Mouse (Mus musculus): ENCODE measurements around the gene Oas1a.
"Not testable (repeated sequence)": the region's sequence is repeated elsewhere in the genome, so short reads cannot be mapped to it uniquely, and the experiment has no call there.

Oas1a gene

DNA sequence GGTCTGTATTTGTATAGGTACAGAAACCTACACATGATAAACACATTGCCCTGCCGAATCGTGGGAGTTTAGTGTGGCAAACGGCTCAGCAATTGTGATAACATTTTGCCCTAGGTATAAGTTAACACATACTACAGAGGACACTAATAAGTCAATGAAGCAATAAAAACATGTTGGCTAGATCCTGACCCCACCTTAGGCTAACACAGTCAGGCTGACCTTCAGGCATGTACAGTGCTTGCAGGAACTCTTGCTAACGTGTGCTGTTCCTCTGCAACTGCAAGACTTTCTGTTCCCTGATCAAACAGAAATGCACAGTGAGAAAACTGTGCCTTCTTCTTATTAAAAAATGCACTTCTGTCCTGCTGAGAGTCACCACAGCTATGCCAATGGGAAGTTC is 16.6 kb upstream of the Oas1a start:
- no peaks in the 10 kb centered on the region; the same call in 1 of the 2 replicates for H3K9me3 ChIP-seq (ENCODE audit: low read length)
- TF ChIP-seq CTCF (conservative IDR thresholded peaks at IDR 0.05; ENCODE audit: low read length): no peak
- no peak for TF ChIP-seq NANOG (IDR thresholded peaks at IDR 0.05; ENCODE audit: borderline replicate concordance, low read length)
- no peak for TF ChIP-seq POU5F1 (IDR thresholded peaks at IDR 0.05; ENCODE audit: borderline replicate concordance, low read length)
- H3K4me1 ChIP-seq (replicated peaks; ENCODE audit: low read depth, low read length): no peaks in the 10 kb centered on the region
- no peak overlapping the region for H3K4me3 ChIP-seq (replicated peaks; ENCODE audit: low read length)
- H3K27me3 ChIP-seq (ENCODE audit: insufficient read depth, low read length): peaks cover 55% of the 10 kb centered on the region
- H3K36me3 ChIP-seq (ENCODE audit: insufficient read depth, low read length): no peaks in the 10 kb centered on the region

DNA sequence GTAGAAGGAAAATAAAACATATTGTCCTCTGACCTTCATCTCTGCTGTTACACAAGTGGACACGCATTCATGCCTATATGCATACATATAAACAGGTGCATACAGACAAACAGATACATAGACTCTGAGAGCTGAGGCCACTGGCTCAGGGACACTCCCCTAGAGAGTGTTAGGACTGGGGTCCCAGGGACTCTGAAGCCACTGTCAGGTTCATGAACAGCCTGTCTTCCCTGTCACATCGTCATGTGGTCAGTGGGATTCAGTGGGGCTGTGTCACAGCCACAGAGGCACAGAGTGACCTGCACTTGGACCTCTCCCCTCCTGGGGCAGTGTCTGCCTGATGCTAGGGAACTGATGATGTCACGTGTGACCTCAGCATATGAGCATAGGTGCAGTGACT is 13.0 kb upstream of the Oas1a start:
- no peaks in the 10 kb centered on the region for H3K4me1 ChIP-seq (replicated peaks; ENCODE audit: low read depth, low read length)
- peaks cover 60% of the 10 kb centered on the region for H3K27me3 ChIP-seq (ENCODE audit: insufficient read depth, low read length)
- TF ChIP-seq POU5F1 (IDR thresholded peaks at IDR 0.05; ENCODE audit: borderline replicate concordance, low read length) (no peak), CTCF (conservative IDR thresholded peaks at IDR 0.05; ENCODE audit: low read length) (no peak), NANOG (IDR thresholded peaks at IDR 0.05; ENCODE audit: borderline replicate concordance, low read length) (no peak)
- H3K4me3 ChIP-seq (replicated peaks; ENCODE audit: low read length): no peak overlapping the region
- no peaks in the 10 kb centered on the region; the same call in 1 of the 2 replicates for H3K9me3 ChIP-seq (ENCODE audit: low read length)
- no peaks in the 10 kb centered on the region for H3K36me3 ChIP-seq (ENCODE audit: insufficient read depth, low read length)

DNA sequence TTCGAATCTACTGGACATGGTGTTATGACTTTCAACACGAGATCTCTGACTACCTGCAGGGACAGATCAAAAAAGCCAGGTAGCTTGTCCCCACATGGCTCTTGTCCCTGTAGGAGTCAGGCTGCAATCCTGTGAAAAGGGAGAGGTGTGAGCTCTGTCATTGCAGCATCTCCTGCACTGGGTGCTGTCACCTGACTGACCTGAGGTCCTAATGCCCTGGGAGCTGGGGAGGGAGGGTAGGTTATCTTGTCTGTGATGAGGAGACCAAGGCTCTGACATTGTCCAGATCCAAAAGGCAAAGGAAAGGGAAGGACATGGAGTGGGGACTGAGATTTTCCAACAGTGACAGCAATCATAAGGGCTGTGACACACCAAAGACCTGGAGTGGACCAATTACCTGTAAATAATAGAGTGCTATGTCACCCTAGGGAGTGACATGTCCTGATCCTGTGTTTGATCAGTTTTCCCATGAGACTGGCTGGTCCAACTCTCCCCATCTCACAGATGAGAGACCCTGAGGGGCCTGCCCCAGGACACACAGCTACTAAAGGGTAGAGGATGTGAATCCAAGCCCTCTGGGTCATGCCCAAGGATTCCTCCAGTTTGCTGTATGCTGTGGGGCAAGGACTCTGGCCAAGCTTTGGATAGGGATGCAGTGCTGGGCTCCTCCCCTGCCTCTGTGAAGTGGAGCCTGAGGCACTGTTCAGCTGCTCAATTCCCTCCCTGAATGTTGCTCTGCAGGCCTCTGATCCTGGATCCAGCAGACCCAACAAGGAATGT is 12.0 kb upstream of the Oas1a start:
- H3K4me3 ChIP-seq (replicated peaks; ENCODE audit: low read length); H3K9me3 ChIP-seq (ENCODE audit: low read length); H3K4me1 ChIP-seq (replicated peaks; ENCODE audit: low read depth, low read length); H3K36me3 ChIP-seq (ENCODE audit: insufficient read depth, low read length): not testable (repeated sequence)
- H3K27me3 ChIP-seq (ENCODE audit: insufficient read depth, low read length): peaks cover 60% of the 10 kb centered on the region

DNA sequence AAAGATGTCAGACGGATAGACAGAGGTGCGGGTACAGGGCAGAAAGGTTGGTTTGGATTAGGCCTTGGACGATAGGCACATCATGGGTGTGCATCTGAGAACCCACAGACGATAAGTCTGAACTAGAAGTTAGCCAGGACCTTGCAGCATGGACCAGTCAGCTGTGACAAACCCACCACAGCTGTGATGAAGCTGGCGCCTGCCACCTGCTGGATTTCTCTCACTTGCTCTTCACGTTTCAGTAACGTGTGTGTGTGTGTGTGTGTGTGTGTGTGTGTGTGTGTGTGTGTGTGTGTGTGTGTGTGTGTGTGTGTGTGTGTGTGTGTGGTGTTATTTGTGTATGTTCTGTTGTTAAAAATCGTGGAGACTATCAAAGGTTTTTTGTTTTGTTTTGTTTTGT is 6.9 kb upstream of the Oas1a start, which contains the start of gene Oas1d:
Gene Oas1d (plus strand): TSS at position 333 of the 400 bp plus-strand sequence.
- H3K4me3 ChIP-seq (replicated peaks; ENCODE audit: low read length); H3K9me3 ChIP-seq (ENCODE audit: low read length); H3K36me3 ChIP-seq (ENCODE audit: insufficient read depth, low read length): not testable (repeated sequence)
- H3K4me1 ChIP-seq (replicated peaks; ENCODE audit: low read depth, low read length): peaks cover 11% of the 10 kb centered on the region
- H3K27me3 ChIP-seq (ENCODE audit: insufficient read depth, low read length): peaks cover 33% of the 10 kb centered on the region

DNA sequence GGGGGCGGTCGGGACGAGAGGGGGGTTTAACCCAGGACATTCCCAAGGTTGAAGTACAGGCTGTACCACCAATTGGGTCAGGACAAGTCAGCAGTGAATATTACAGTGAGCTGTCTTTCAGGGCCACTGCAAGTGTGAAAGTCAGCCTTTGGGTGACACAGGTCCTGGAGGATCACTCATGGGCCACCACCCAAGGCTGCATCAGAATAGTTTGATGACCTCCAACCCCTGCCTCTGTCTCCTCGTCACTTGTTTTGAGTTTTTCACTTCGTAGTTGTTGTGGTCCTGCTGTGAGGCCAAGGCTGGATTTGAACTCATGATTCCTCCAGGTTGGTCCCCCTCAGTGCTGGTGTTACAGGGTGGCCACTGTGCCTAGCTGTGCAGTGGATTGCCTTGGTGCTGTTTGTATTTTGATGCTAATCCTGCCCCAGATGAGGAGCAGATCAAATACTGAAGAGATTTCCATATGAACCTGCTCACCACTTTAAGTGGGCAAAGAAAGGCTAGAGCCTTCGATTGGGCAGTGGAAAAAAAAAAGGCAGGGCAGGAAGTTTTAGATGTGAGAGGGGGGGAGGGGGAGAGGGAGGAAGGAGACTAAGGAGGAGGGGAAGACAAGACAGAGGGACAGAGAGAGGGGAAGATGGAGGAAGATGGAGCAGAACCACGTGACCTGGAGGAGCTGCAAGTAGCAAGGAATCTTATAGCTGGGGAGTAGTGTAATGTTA is 1.0 kb upstream of the Oas1a start:
- H3K9me3 ChIP-seq (ENCODE audit: low read length): peaks cover 9% of the 10 kb centered on the region
- no peak for TF ChIP-seq POU5F1 (IDR thresholded peaks at IDR 0.05; ENCODE audit: borderline replicate concordance, low read length)
- no peak for TF ChIP-seq CTCF (conservative IDR thresholded peaks at IDR 0.05; ENCODE audit: low read length)
- peak; percentile 67 for TF ChIP-seq NANOG (IDR thresholded peaks at IDR 0.05; ENCODE audit: borderline replicate concordance, low read length)
- no peaks in the 10 kb centered on the region for H3K36me3 ChIP-seq (ENCODE audit: insufficient read depth, low read length)
- 0 out of 2 replicates have a peak overlapping the region, but pooled peaks have one; percentile 7 for H3K4me3 ChIP-seq (replicated peaks; ENCODE audit: low read length)
- peaks cover 25% of the 10 kb centered on the region for H3K4me1 ChIP-seq (replicated peaks; ENCODE audit: low read depth, low read length)
- 0 out of 2 replicates have a peak, but pooled peaks cover 2% of the 10 kb centered on the region for H3K27me3 ChIP-seq (ENCODE audit: insufficient read depth, low read length)

DNA sequence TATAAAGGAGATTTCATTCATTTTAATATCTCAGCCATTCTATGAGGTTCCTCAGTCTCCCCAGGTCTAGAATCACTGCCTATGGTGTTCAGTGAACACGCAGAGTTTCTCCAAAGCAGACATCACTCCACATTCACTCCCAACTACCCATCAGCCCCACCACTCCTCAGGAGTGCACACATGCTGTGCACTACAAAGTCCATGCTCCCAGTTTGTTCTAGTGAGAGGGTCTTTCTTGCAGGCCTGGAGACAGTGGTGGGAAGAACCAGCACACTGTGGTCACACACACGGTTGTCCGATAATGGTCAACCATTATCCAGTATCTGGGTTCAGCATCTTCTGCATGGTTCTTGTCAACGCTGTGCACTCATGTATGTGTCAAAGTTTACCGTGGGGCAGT is 5.3 kb downstream of the Oas1a start:
- Histone ChIP-seq H3K4me3 (replicated peaks; ENCODE audit: low read length) (no peak overlapping the region), H3K36me3 (ENCODE audit: insufficient read depth, low read length) (peaks cover 38% of the 10 kb centered on the region), H3K9me3 (ENCODE audit: low read length) (no peaks in the 10 kb centered on the region; the same call in 1 of the 2 replicates), H3K27me3 (ENCODE audit: insufficient read depth, low read length) (peaks cover 12% of the 10 kb centered on the region; the same call in 1 of the 2 replicates), H3K4me1 (replicated peaks; ENCODE audit: low read depth, low read length) (peaks cover 13% of the 10 kb centered on the region)
- TF ChIP-seq POU5F1 (IDR thresholded peaks at IDR 0.05; ENCODE audit: borderline replicate concordance, low read length) (no peak), NANOG (IDR thresholded peaks at IDR 0.05; ENCODE audit: borderline replicate concordance, low read length) (no peak), CTCF (conservative IDR thresholded peaks at IDR 0.05; ENCODE audit: low read length) (no peak)

DNA sequence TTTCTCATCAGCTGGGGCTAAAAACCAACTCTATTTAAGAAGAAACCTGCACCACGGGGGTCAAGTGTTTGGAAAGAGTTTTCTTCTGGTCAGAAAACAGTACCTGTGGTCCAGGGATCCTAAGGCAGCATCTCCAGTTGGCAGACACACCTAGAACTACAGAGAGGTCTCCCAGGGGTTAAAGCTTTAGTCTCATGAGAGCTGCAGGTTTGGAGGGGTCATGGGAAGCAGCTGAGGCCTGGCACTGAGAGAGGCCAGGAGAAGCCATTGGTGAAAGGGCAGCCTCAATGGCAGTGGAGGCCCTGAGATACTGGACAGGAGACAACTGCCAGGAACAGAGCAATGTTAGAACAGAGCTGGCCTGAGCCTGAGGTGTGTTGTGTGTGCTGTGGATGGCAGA is 6.7 kb downstream of the Oas1a start:
- Histone ChIP-seq H3K9me3 (ENCODE audit: low read length) (no peaks in the 10 kb centered on the region; the same call in 1 of the 2 replicates), H3K4me1 (replicated peaks; ENCODE audit: low read depth, low read length) (peaks cover 14% of the 10 kb centered on the region), H3K27me3 (ENCODE audit: insufficient read depth, low read length) (peaks cover 12% of the 10 kb centered on the region; the same call in 1 of the 2 replicates), H3K4me3 (replicated peaks; ENCODE audit: low read length) (no peak overlapping the region), H3K36me3 (ENCODE audit: insufficient read depth, low read length) (peaks cover 38% of the 10 kb centered on the region)
- no peak for TF ChIP-seq NANOG (IDR thresholded peaks at IDR 0.05; ENCODE audit: borderline replicate concordance, low read length)
- TF ChIP-seq POU5F1 (IDR thresholded peaks at IDR 0.05; ENCODE audit: borderline replicate concordance, low read length): no peak
- no peak for TF ChIP-seq CTCF (conservative IDR thresholded peaks at IDR 0.05; ENCODE audit: low read length)

DNA sequence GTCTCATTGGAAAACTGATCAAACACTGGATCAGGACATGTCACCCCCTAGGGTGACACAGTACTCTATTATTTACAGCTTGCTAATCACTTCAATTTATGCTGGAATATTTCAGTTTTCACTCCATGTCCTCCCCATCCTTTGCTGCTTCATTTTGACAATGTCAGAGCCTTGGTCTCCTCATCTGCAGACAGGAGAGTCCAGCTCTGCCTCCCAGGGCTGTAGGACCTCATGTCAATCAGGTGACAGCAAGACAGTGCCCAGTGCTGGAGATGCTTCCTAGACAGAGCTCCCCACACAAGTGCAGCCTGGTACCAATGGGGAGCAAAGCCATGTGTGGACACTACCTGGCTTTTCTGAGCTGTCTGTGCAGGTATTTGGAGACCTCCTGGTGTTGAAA is 8.6 kb downstream of the Oas1a start:
- TF ChIP-seq NANOG (IDR thresholded peaks at IDR 0.05; ENCODE audit: borderline replicate concordance, low read length): no peak
- TF ChIP-seq CTCF (conservative IDR thresholded peaks at IDR 0.05; ENCODE audit: low read length): no peak
- no peak for TF ChIP-seq POU5F1 (IDR thresholded peaks at IDR 0.05; ENCODE audit: borderline replicate concordance, low read length)
- H3K27me3 ChIP-seq (ENCODE audit: insufficient read depth, low read length): peaks cover 12% of the 10 kb centered on the region; the same call in 1 of the 2 replicates
- H3K9me3 ChIP-seq (ENCODE audit: low read length): peaks cover 2% of the 10 kb centered on the region; the same call in 1 of the 2 replicates
- H3K4me3 ChIP-seq (replicated peaks; ENCODE audit: low read length): no peak overlapping the region
- peaks cover 30% of the 10 kb centered on the region for H3K4me1 ChIP-seq (replicated peaks; ENCODE audit: low read depth, low read length)
- peaks cover 38% of the 10 kb centered on the region for H3K36me3 ChIP-seq (ENCODE audit: insufficient read depth, low read length)

Data from E14TG2a.4 (cell line).